Mouse (Mus musculus) forebrain, embryonic 13.5 days (tissue): ENCODE results near the gene Ecm2. TPM values are rescaled to one million over a fixed set of nuclear protein-coding genes. Genes with fewer than 3 reads are reported as not detected.

Experiments
- ATAC-seq: fragments of 200-750 bp; cut with Nextera tagmentation; 2 replicates; pipeline ENCODE4 v1.8.0; 2017
- H3K27ac ChIP-seq: fragments of 300-500 bp; sonication (generic); 2 replicates; pipeline ENCODE4 v1.5.1; 2015; ENCODE audit warnings: inconsistent platforms, mild to moderate bottlenecking, moderate library complexity
- H3K27me3 ChIP-seq: fragments of 300-500 bp; sonication (generic); 2 replicates; pipeline ENCODE4 v1.6.1; 2015; ENCODE audit warnings: mild to moderate bottlenecking, inconsistent platforms
- H3K36me3 ChIP-seq: fragments of 300-500 bp; sonication (generic); 2 replicates; pipeline ENCODE4 v1.6.1; 2015; ENCODE audit warnings: mild to moderate bottlenecking, inconsistent platforms; ENCODE audit not compliant: poor library complexity, severe bottlenecking
- H3K4me1 ChIP-seq: fragments of 300-500 bp; sonication (generic); 2 replicates; pipeline ENCODE4 v1.6.1; 2015; ENCODE audit warnings: inconsistent platforms
- H3K4me2 ChIP-seq: fragments of 300-500 bp; sonication (generic); 2 replicates; pipeline ENCODE4 v1.6.1; 2015; ENCODE audit warnings: inconsistent platforms, mild to moderate bottlenecking, moderate library complexity
- H3K4me3 ChIP-seq: fragments of 300-500 bp; sonication (generic); 2 replicates; pipeline ENCODE4 v1.5.1; 2015; ENCODE audit warnings: mild to moderate bottlenecking, inconsistent platforms
- H3K9ac ChIP-seq: fragments of 300-500 bp; sonication (generic); 2 replicates; pipeline ENCODE4 v1.6.1; 2015; ENCODE audit warnings: mild to moderate bottlenecking, inconsistent platforms
- H3K9me3 ChIP-seq: fragments of 300-500 bp; sonication (generic); replicated peaks from 2 replicates; pipeline ENCODE4 v1.6.1; 2016; ENCODE audit warnings: inconsistent platforms
- WGBS: fragments of 180-500 bp; shearing (Covaris S2); methylation state at CpG from one replicate; pipeline ENCODE4 v1.1.7; 2015; 5-methylcytosine and 5-hydroxymethylcytosine counted together
- polyA plus RNA-seq: library from polyadenylated mRNA; unstranded; fragments of >200 nt; fragmentation: Nextera tagmentation; extraction: Ambion mirVana; gene quantifications from 2 replicates; pipeline ENCODE4 v1.2.1, GENCODE M21; 2015

The Ecm2 gene
- polyA plus RNA-seq, 1 experiment from 2014 or later, result 0.96 TPM

- Histone ChIP-seq H3K9me3 (no peaks in the 10 kb centered on the region), H3K4me3 (no peak overlapping the region), H3K27ac (no peak overlapping the region), H3K27me3 (no peaks in the 10 kb centered on the region), H3K9ac (no peak overlapping the region), H3K36me3 (no peaks in the 10 kb centered on the region), H3K4me2 (no peak overlapping the region), H3K4me1 (no peaks in the 10 kb centered on the region)
- ATAC-seq, result no peak
- 86% methylated on average over 2 of the region's 2 CpGs for WGBS
Measured at GRCm38 (mm10) chr13:49526235-49526634, 21.6 kb downstream of the Ecm2 start.

GRCm38 (mm10) chr13:49530636-49531035, 26.0 kb downstream of the Ecm2 start:
- 96% methylated on average over 4 of the region's 4 CpGs for WGBS
- no peak for ATAC-seq

GRCm38 (mm10) chr13:49536946-49537345, 32.3 kb downstream of the Ecm2 start:
- H3K4me2 ChIP-seq, result no peak overlapping the region
- no peak overlapping the region for H3K27ac ChIP-seq
- H3K9ac ChIP-seq, result no peak overlapping the region
- H3K27me3 ChIP-seq, result no peaks in the 10 kb centered on the region
- H3K4me1 ChIP-seq, result no peaks in the 10 kb centered on the region
- H3K9me3 ChIP-seq, result no peaks in the 10 kb centered on the region
- no peaks in the 10 kb centered on the region for H3K36me3 ChIP-seq
- 94% methylated on average over 1 of the region's 1 CpGs for WGBS
- H3K4me3 ChIP-seq, result no peak overlapping the region
- ATAC-seq, result no peak

More at GRCm38 (mm10) chr13:49530636-49531035, 26.0 kb downstream of the Ecm2 start:
- no peaks in the 10 kb centered on the region for H3K4me1 ChIP-seq
- H3K27ac ChIP-seq, result no peak overlapping the region
- no peak overlapping the region for H3K4me2 ChIP-seq
- no peaks in the 10 kb centered on the region for H3K9me3 ChIP-seq
- no peak overlapping the region for H3K4me3 ChIP-seq
- H3K27me3 ChIP-seq, result no peaks in the 10 kb centered on the region
- H3K36me3 ChIP-seq, result no peaks in the 10 kb centered on the region
- no peak overlapping the region for H3K9ac ChIP-seq

GRCm38 (mm10) chr13:49538693-49539092, 34.1 kb downstream of the Ecm2 start:
- no peak for ATAC-seq
- Histone ChIP-seq H3K9ac (no peak overlapping the region), H3K4me3 (no peak overlapping the region), H3K27ac (no peak overlapping the region), H3K36me3 (no peaks in the 10 kb centered on the region), H3K4me2 (no peak overlapping the region), H3K4me1 (no peaks in the 10 kb centered on the region), H3K27me3 (no peaks in the 10 kb centered on the region), H3K9me3 (no peaks in the 10 kb centered on the region)
- WGBS, result 94% methylated on average over 1 of the region's 1 CpGs

- ATAC-seq, result no peak
Measured at GRCm38 (mm10) chr13:49544279-49544678, 39.7 kb downstream of the Ecm2 start, which contains the start of gene Aspn. Gene Aspn (plus strand): TSS chr13:49544443.

GRCm38 (mm10) chr13:49545646-49546045, 41.0 kb downstream of the Ecm2 start:
- no peaks in the 10 kb centered on the region for H3K27me3 ChIP-seq
- 72% methylated on average over 3 of the region's 3 CpGs for WGBS
- H3K4me1 ChIP-seq, result no peaks in the 10 kb centered on the region
- H3K4me3 ChIP-seq, result no peak overlapping the region
- no peaks in the 10 kb centered on the region for H3K9me3 ChIP-seq
- H3K9ac ChIP-seq, result no peak overlapping the region
- no peaks in the 10 kb centered on the region for H3K36me3 ChIP-seq
- H3K27ac ChIP-seq, result no peak overlapping the region
- H3K4me2 ChIP-seq, result no peak overlapping the region
- no peak for ATAC-seq

More at GRCm38 (mm10) chr13:49544279-49544678, 39.7 kb downstream of the Ecm2 start, which contains the start of gene Aspn:
- Histone ChIP-seq H3K9me3 (no peaks in the 10 kb centered on the region), H3K4me3 (no peak within 1 kb of the TSS), H3K4me1 (no peaks in the 10 kb centered on the region), H3K4me2 (no peak within 1 kb of the TSS), H3K27me3 (no peaks in the 10 kb centered on the region), H3K9ac (no peak within 1 kb of the TSS), H3K36me3 (no peaks in the 10 kb centered on the region), H3K27ac (no peak within 1 kb of the TSS)
- WGBS, result 87% methylated on average over 3 of the region's 3 CpGs

- Histone ChIP-seq H3K4me3 (no peak overlapping the region), H3K9me3 (no peaks in the 10 kb centered on the region), H3K27me3 (no peaks in the 10 kb centered on the region), H3K27ac (no peak overlapping the region), H3K36me3 (no peaks in the 10 kb centered on the region), H3K4me1 (no peaks in the 10 kb centered on the region), H3K4me2 (no peak overlapping the region), H3K9ac (no peak overlapping the region)
- 92% methylated on average over 1 of the region's 1 CpGs for WGBS
- no peak for ATAC-seq
Measured at GRCm38 (mm10) chr13:49546517-49546916, 41.9 kb downstream of the Ecm2 start.

GRCm38 (mm10) chr13:49547563-49548150, 43.0 kb downstream of the Ecm2 start:
- H3K4me3 ChIP-seq, result no peak overlapping the region
- no peaks in the 10 kb centered on the region for H3K36me3 ChIP-seq
- no peaks in the 10 kb centered on the region for H3K4me1 ChIP-seq
- no peak overlapping the region for H3K27ac ChIP-seq
- H3K9me3 ChIP-seq, result no peaks in the 10 kb centered on the region
- H3K27me3 ChIP-seq, result no peaks in the 10 kb centered on the region
- no peak overlapping the region for H3K9ac ChIP-seq
- no peak for ATAC-seq
- WGBS, result 87% methylated on average over 1 of the region's 1 CpGs
- H3K4me2 ChIP-seq, result no peak overlapping the region

GRCm38 (mm10) chr13:49549616-49550015, 45.0 kb downstream of the Ecm2 start:
- H3K27me3 ChIP-seq, result no peaks in the 10 kb centered on the region
- ATAC-seq, result no peak
- H3K27ac ChIP-seq, result no peak overlapping the region
- WGBS, result 92% methylated on average over 3 of the region's 3 CpGs
- no peaks in the 10 kb centered on the region for H3K4me1 ChIP-seq
- no peaks in the 10 kb centered on the region for H3K9me3 ChIP-seq
- no peak overlapping the region for H3K4me2 ChIP-seq
- H3K36me3 ChIP-seq, result no peaks in the 10 kb centered on the region
- H3K9ac ChIP-seq, result no peak overlapping the region
- H3K4me3 ChIP-seq, result no peak overlapping the region

GRCm38 (mm10) chr13:49554519-49554918, 49.9 kb downstream of the Ecm2 start:
- Histone ChIP-seq H3K4me1 (no peaks in the 10 kb centered on the region), H3K36me3 (no peaks in the 10 kb centered on the region), H3K9me3 (no peaks in the 10 kb centered on the region), H3K27me3 (no peaks in the 10 kb centered on the region), H3K4me3 (no peak overlapping the region), H3K9ac (no peak overlapping the region), H3K4me2 (no peak overlapping the region), H3K27ac (no peak overlapping the region)
- ATAC-seq, result no peak
- 83% methylated on average over 5 of the region's 5 CpGs for WGBS

- H3K27me3 ChIP-seq, result no peaks in the 10 kb centered on the region
- 84% methylated on average over 1 of the region's 1 CpGs for WGBS
- H3K9me3 ChIP-seq, result no peaks in the 10 kb centered on the region
- no peak overlapping the region for H3K9ac ChIP-seq
- H3K27ac ChIP-seq, result no peak overlapping the region
- ATAC-seq, result no peak
- no peak overlapping the region for H3K4me2 ChIP-seq
- no peak overlapping the region for H3K4me3 ChIP-seq
- H3K4me1 ChIP-seq, result no peaks in the 10 kb centered on the region
- H3K36me3 ChIP-seq, result no peaks in the 10 kb centered on the region
Measured at GRCm38 (mm10) chr13:49556203-49556602, 51.6 kb downstream of the Ecm2 start.

- Histone ChIP-seq H3K9ac (no peak overlapping the region), H3K36me3 (no peaks in the 10 kb centered on the region), H3K4me3 (no peak overlapping the region), H3K27me3 (no peaks in the 10 kb centered on the region), H3K9me3 (no peaks in the 10 kb centered on the region), H3K4me1 (no peaks in the 10 kb centered on the region), H3K27ac (no peak overlapping the region), H3K4me2 (no peak overlapping the region)
- ATAC-seq, result no peak
- 73% methylated on average over 1 of the region's 1 CpGs for WGBS
Measured at GRCm38 (mm10) chr13:49556924-49557323, 52.3 kb downstream of the Ecm2 start.

GRCm38 (mm10) chr13:49559185-49559584, 54.6 kb downstream of the Ecm2 start:
- Histone ChIP-seq H3K36me3 (no peaks in the 10 kb centered on the region), H3K4me1 (no peaks in the 10 kb centered on the region), H3K9ac (no peak overlapping the region), H3K27ac (no peak overlapping the region), H3K4me2 (no peak overlapping the region), H3K9me3 (no peaks in the 10 kb centered on the region), H3K27me3 (no peaks in the 10 kb centered on the region), H3K4me3 (no peak overlapping the region)
- 35% methylated on average over 2 of the region's 2 CpGs for WGBS
- ATAC-seq, result no peak
